In the genomic region with DNA sequence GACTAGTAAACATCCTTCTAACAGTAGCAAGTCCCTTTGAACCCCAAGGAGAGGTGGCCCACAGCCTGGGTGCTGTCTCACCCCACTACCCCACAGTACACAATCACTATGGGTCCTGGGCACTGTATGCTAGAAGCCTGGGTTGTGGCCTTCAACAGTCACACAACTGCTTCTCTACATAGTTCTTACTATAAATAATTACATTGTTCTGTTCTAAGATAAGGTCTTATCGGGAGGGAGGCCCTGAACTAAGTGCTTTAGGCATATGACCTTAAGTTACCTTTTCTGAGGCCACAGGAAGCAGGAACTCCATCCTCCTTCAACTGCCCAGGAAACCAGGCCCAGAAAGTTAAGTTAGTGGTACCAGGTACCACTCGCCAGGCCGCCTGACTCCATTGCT, we compare ENCODE assay signal across 21 mouse cellular contexts. TPM values are rescaled to one million over a fixed set of nuclear protein-coding genes. Genes with fewer than 3 reads are reported as not detected.
DNase-seq lines count a peak whose midpoint lies in the region; ATAC-seq lines count a peak whose summit lies in the region.
"Had no signal": no experiment of that assay in that cellular context is flagged by ENCODE, and none has a peak within 500 bp of the region (broad histone marks: within the 10 kb centered on the region; RNA-seq: fewer than 3 reads in every experiment).

No protein-coding gene starts in this region.

- no peaks in the 10 kb centered on the region for H3K9me3 ChIP-seq in heart, embryonic 14.5 days (ENCODE audit: control insufficient read depth, low read length)
- H3K9me3 ChIP-seq in lung, embryonic 15.5 days, result no peaks in the 10 kb centered on the region
- H3K9me3 ChIP-seq in heart, embryonic 16.5 days (replicated peaks; ENCODE audit: control insufficient read depth, low read length), result no peaks in the 10 kb centered on the region
- H3K9me3 ChIP-seq in stomach, embryonic 16.5 days (replicated peaks; ENCODE audit: control insufficient read depth, low read length), result no peaks in the 10 kb centered on the region
- H3K9me3 ChIP-seq: embryonic facial prominence, embryonic 13.5 days; limb, embryonic 15.5 days had no signal

- H3K9ac ChIP-seq in heart, embryonic 14.5 days (ENCODE audit: low read length), result peak overlapping the region; percentile 18; the same call in 1 of the 2 replicates
- no peak overlapping the region for H3K9ac ChIP-seq in lung, embryonic 15.5 days
- H3K9ac ChIP-seq in heart, embryonic 16.5 days (ENCODE audit: low read length), result peak overlapping the region; percentile 10; the same call in 1 of the 2 replicates
- 0 out of 2 replicates have a peak overlapping the region, but pooled peaks have one; percentile 1 for H3K9ac ChIP-seq in stomach, embryonic 16.5 days (ENCODE audit: low read length)
- H3K9ac ChIP-seq: embryonic facial prominence, embryonic 13.5 days; limb, embryonic 15.5 days; liver, postnatal 0 days had no signal

- peaks cover 52 to 72% of the 10 kb centered on the region in 2 experiments for H3K4me1 ChIP-seq in heart, embryonic 14.5 days (ENCODE audit: control insufficient read depth in 2 of 2, insufficient read depth in 2 of 2, low read length in 2 of 2)
- peaks cover 42% of the 10 kb centered on the region for H3K4me1 ChIP-seq in lung, embryonic 15.5 days
- H3K4me1 ChIP-seq in heart, embryonic 16.5 days (ENCODE audit: control insufficient read depth, insufficient read depth, low read length), result peaks cover 66% of the 10 kb centered on the region
- peaks cover 21% of the 10 kb centered on the region for H3K4me1 ChIP-seq in stomach, embryonic 16.5 days (ENCODE audit: control insufficient read depth, insufficient read depth, low read length)

- H3K27ac ChIP-seq in heart, embryonic 14.5 days (replicated peaks in 1 of 2; ENCODE audit: control insufficient read depth in 1 of 2, insufficient read depth in 1 of 2, low read depth in 2 of 2, low read length in 2 of 2), result peak overlapping the region; percentile 75 to 85
- H3K27ac ChIP-seq in lung, embryonic 15.5 days, result peak overlapping the region; percentile 8; the same call in 1 of the 2 replicates
- H3K27ac ChIP-seq in heart, embryonic 16.5 days (ENCODE audit: low read length), result peak overlapping the region; percentile 71
- no peak overlapping the region for H3K27ac ChIP-seq in stomach, embryonic 16.5 days (ENCODE audit: low read length)
- H3K27ac ChIP-seq: embryonic facial prominence, embryonic 13.5 days; limb, embryonic 15.5 days had no signal

- no peaks in the 10 kb centered on the region for H3K27me3 ChIP-seq in heart, embryonic 14.5 days (ENCODE audit: control insufficient read depth, insufficient read depth, low read length)
- H3K27me3 ChIP-seq in lung, embryonic 15.5 days, result no peaks in the 10 kb centered on the region
- no peaks in the 10 kb centered on the region for H3K27me3 ChIP-seq in heart, embryonic 16.5 days (ENCODE audit: control insufficient read depth, insufficient read depth, low read length)
- no peaks in the 10 kb centered on the region for H3K27me3 ChIP-seq in stomach, embryonic 16.5 days (ENCODE audit: control insufficient read depth, insufficient read depth, low read length)
- H3K27me3 ChIP-seq: embryonic facial prominence, embryonic 13.5 days; limb, embryonic 15.5 days had no signal

- no peak for DNase-seq in heart, postnatal 25 days (ENCODE audit: low spot score)
- no peak for DNase-seq in lung, postnatal 36 days
- DNase-seq in urinary bladder, postnatal 36 days (ENCODE audit: low spot score in 2 of 2), result no peak
- DNase-seq: adrenal gland, adult 2 months; cerebellum, adult 9-11 months; gastrocnemius, postnatal 25 days; liver, postnatal 0 days; right cerebral cortex, postnatal 25 days; thymus, postnatal 25 days had no signal

- H3K36me3 ChIP-seq in heart, embryonic 14.5 days (ENCODE audit: control insufficient read depth, insufficient read depth, low read length), result no peaks in the 10 kb centered on the region
- H3K36me3 ChIP-seq in lung, embryonic 15.5 days, result no peaks in the 10 kb centered on the region
- no peaks in the 10 kb centered on the region for H3K36me3 ChIP-seq in heart, embryonic 16.5 days (ENCODE audit: control insufficient read depth, insufficient read depth)
- H3K36me3 ChIP-seq in stomach, embryonic 16.5 days (ENCODE audit: control insufficient read depth, insufficient read depth, low read length), result no peaks in the 10 kb centered on the region
- H3K36me3 ChIP-seq: embryonic facial prominence, embryonic 13.5 days; limb, embryonic 15.5 days had no signal

- 5% methylated on average over 3 of the region's 3 CpGs for WGBS in heart, embryonic 14.5 days
- WGBS in lung, embryonic 15.5 days, result 48% methylated on average over 3 of the region's 3 CpGs
- WGBS in heart, embryonic 16.5 days, result 23% methylated on average over 3 of the region's 3 CpGs
- WGBS in stomach, embryonic 16.5 days, result 59% methylated on average over 3 of the region's 3 CpGs

- intact Hi-C loops in heart, postnatal 25 days (cut with DNase I), result no loop called here

- peak; percentile 24; the same call in 1 of the 2 replicates for ATAC-seq in heart, embryonic 14.5 days (ENCODE audit: insufficient number of reproducible peaks, insufficient read depth, low FRiP score, low read depth)
- ATAC-seq in lung, embryonic 15.5 days (ENCODE audit: borderline replicate concordance, extremely low read depth, low FRiP score, low TSS enrichment), result no peak
- peak; percentile 67 for ATAC-seq in heart, embryonic 16.5 days (replicated peaks; ENCODE audit: extremely low read depth, insufficient read depth, low FRiP score)
- ATAC-seq in stomach, embryonic 16.5 days (ENCODE audit: insufficient read depth, low FRiP score), result peak; percentile 31; the same call in 1 of the 2 replicates
- ATAC-seq: forebrain, embryonic 14.5 days; hindbrain, embryonic 16.5 days; intestine, postnatal 0 days; liver, postnatal 0 days; midbrain, embryonic 16.5 days had no signal

- H3K4me2 ChIP-seq in heart, embryonic 14.5 days (ENCODE audit: low read length), result peak overlapping the region; percentile 45
- no peak overlapping the region for H3K4me2 ChIP-seq in lung, embryonic 15.5 days
- peak overlapping the region; percentile 38 for H3K4me2 ChIP-seq in heart, embryonic 16.5 days (ENCODE audit: low read depth, low read length)
- no peak overlapping the region for H3K4me2 ChIP-seq in stomach, embryonic 16.5 days (ENCODE audit: low read depth, low read length)
- H3K4me2 ChIP-seq: embryonic facial prominence, embryonic 13.5 days; limb, embryonic 15.5 days had no signal

- H3K4me3 ChIP-seq in heart, embryonic 14.5 days (ENCODE audit: control insufficient read depth in 1 of 2, insufficient read depth in 1 of 2, low read depth in 1 of 2, low read length in 2 of 2), result no peak overlapping the region
- no peak overlapping the region for H3K4me3 ChIP-seq in lung, embryonic 15.5 days
- no peak overlapping the region for H3K4me3 ChIP-seq in heart, embryonic 16.5 days (ENCODE audit: low read length)
- H3K4me3 ChIP-seq in stomach, embryonic 16.5 days (replicated peaks; ENCODE audit: low read length), result no peak overlapping the region
- H3K4me3 ChIP-seq: embryonic facial prominence, embryonic 13.5 days; limb, embryonic 15.5 days had no signal

RNA-seq across cellular contexts. Expression of a gene that starts 21.9 kb away (rescaled TPM):
- 250 and 253 TPM in 2 replicates for polyA plus RNA-seq in heart, embryonic 14.5 days (2014; fragmentation: Nextera tagmentation; extraction: Ambion mirVana)
- total RNA-seq in heart, postnatal 25 days (2021), result 100 to 1,000 TPM; 537 to 622 TPM
- polyA plus RNA-seq in lung, embryonic 15.5 days (2015; fragmentation: Nextera tagmentation; extraction: Ambion mirVana), result 335 and 360 TPM in 2 replicates
- 213 and 274 TPM in 2 replicates for polyA plus RNA-seq in heart, embryonic 16.5 days (2015; fragmentation: Nextera tagmentation; extraction: Ambion mirVana)
- polyA plus RNA-seq in stomach, embryonic 16.5 days (2015; fragmentation: Nextera tagmentation; extraction: Ambion mirVana), result 207 and 211 TPM in 2 replicates
- total RNA-seq: megakaryocyte-erythroid progenitor cell, adult 5-6 weeks; neutrophil, adult 5-6 weeks had no signal

RNA-seq across cellular contexts. Expression of a gene that starts 21.9 kb away (rescaled TPM):
- polyA plus RNA-seq in heart, embryonic 14.5 days (2014; fragmentation: Nextera tagmentation; extraction: Ambion mirVana), result 77.7 and 80.3 TPM in 2 replicates
- total RNA-seq in heart, postnatal 25 days (2021), result 100 to 1,000 TPM; 292 to 338 TPM
- 121 and 126 TPM in 2 replicates for polyA plus RNA-seq in lung, embryonic 15.5 days (2015; fragmentation: Nextera tagmentation; extraction: Ambion mirVana)
- 80.1 and 105 TPM in 2 replicates for polyA plus RNA-seq in heart, embryonic 16.5 days (2015; fragmentation: Nextera tagmentation; extraction: Ambion mirVana)
- 57.3 and 65.2 TPM in 2 replicates for polyA plus RNA-seq in stomach, embryonic 16.5 days (2015; fragmentation: Nextera tagmentation; extraction: Ambion mirVana)
- total RNA-seq: neutrophil, adult 5-6 weeks had no signal

Comparison
In these comparisons a context has a peak if more than half of its experiments do, and no peak if none do; other contexts are left out.
1. H3K4me2 ChIP-seq: peak in heart, embryonic 14.5 days (single experiment) and heart, embryonic 16.5 days (single experiment); none in lung, embryonic 15.5 days (single experiment) and stomach, embryonic 16.5 days (single experiment).